Mouse (Mus musculus) limb, embryonic 14.5 days (tissue): ENCODE measurements around the gene Bend4. TPM values are rescaled to one million over a fixed set of nuclear protein-coding genes. Genes with fewer than 3 reads are reported as not detected.

ENCODE experiments used
- ATAC-seq: fragments of 200-750 bp; cut with Nextera tagmentation; 2 replicates; pipeline ENCODE4 v1.8.0; 2017; ENCODE audit warnings: low read depth, moderate number of reproducible peaks, moderate TSS enrichment; ENCODE audit not compliant: low FRiP score
- DNase-seq: peaks from one replicate; pipeline ENCODE4 v3.0.0-alpha.2; 2015; ENCODE audit warnings: low spot score
- H3K27ac ChIP-seq: fragments of 300-500 bp; sonication (generic); replicated peaks from 2 replicates; pipeline ENCODE4 v1.5.1; 2014; ENCODE audit warnings: low read depth, mild to moderate bottlenecking, low read length, moderate library complexity, mixed read lengths
- H3K27me3 ChIP-seq: fragments of 300-500 bp; sonication (generic); 2 replicates; pipeline ENCODE4 v1.6.1; 2014; ENCODE audit warnings: low read length, mixed read lengths; ENCODE audit not compliant: control insufficient read depth, insufficient read depth
- H3K36me3 ChIP-seq: fragments of 300-500 bp; sonication (generic); 2 replicates; pipeline ENCODE4 v1.6.1; 2014; ENCODE audit warnings: mild to moderate bottlenecking, low read length, moderate library complexity, mixed read lengths; ENCODE audit not compliant: control insufficient read depth, insufficient read depth
- H3K4me1 ChIP-seq: fragments of 300-500 bp; sonication (generic); 2 replicates; pipeline ENCODE4 v1.6.1; 2014; ENCODE audit warnings: antibody characterized with exemption, low read length, mixed read lengths; ENCODE audit not compliant: control insufficient read depth, insufficient read depth
- H3K4me2 ChIP-seq: fragments of 300-500 bp; sonication (generic); replicated peaks from 2 replicates; pipeline ENCODE4 v1.6.1; 2014; ENCODE audit warnings: low read depth, mild to moderate bottlenecking, low read length, moderate library complexity; ENCODE audit not compliant: severe bottlenecking
- H3K4me3 ChIP-seq: fragments of 300-500 bp; sonication (generic); replicated peaks from 2 replicates; pipeline ENCODE4 v1.5.1; 2014; ENCODE audit warnings: low read length
- H3K9ac ChIP-seq: fragments of 300-500 bp; sonication (generic); 2 replicates; pipeline ENCODE4 v1.6.1; 2014; ENCODE audit warnings: mild to moderate bottlenecking, low read depth, low read length, moderate library complexity; ENCODE audit not compliant: severe bottlenecking
- H3K9me3 ChIP-seq: fragments of 300-500 bp; sonication (generic); 2 replicates; pipeline ENCODE4 v1.6.1; 2016; ENCODE audit warnings: low read length; ENCODE audit not compliant: control insufficient read depth
- POLR2A ChIP-seq: fragments of 200-500 bp; IDR thresholded peaks from 2 replicates; pipeline ENCODE4 v1.8.0; 2012; ENCODE audit warnings: inconsistent platforms, mild to moderate bottlenecking, moderate library complexity, borderline replicate concordance; ENCODE audit not compliant: insufficient read depth, insufficient read length; ENCODE audit errors: extremely low read depth
- WGBS: fragments of 180-500 bp; shearing (Covaris S2); extraction: QIAGEN DNeasy Blood & Tissue Kit; methylation state at CpG from one replicate; pipeline ENCODE4 v1.1.7; 2014; 5-methylcytosine and 5-hydroxymethylcytosine counted together
- polyA plus RNA-seq, 2 experiments: library from polyadenylated mRNA; depleted of rRNA in 1 of 2; stranded (reverse) in 1 of 2; unstranded in 1 of 2; fragments of >200 nt; fragmentation: Nextera tagmentation in 1 of 2; extraction: Ambion mirVana in 1 of 2; gene quantifications; 2 replicates each; pipeline versions ENCODE4 v1.2.1 to v1.2.3; 2012 to 2014

Bend4 gene
- polyA plus RNA-seq, 2 experiments, result 2.1 to 3.6 TPM

DNA sequence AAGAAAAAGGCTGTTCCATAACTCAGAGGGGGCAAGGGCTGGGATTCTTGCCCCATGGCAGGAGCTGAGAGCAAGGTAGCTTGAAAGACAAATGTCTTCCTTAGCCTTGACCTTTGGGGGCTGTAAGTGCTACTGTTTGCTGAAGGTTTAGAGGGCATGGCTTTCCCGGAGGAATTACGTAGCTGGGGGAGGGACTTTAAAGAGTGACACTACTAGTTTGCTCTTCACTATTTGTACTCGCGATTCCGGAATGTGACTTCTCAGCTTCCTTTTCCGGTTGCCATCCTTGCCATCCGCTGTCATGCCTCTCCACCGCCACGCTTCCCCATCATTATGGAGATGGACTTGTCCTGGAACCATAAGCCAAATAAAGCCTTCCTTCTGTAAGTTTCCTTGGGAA, 35.5 kb upstream of the Bend4 start:
- H3K9me3 ChIP-seq, result no peaks in the 10 kb centered on the region
- no peaks in the 10 kb centered on the region for H3K4me1 ChIP-seq
- no peak for DNase-seq
- 94% methylated on average over 9 of the region's 9 CpGs for WGBS
- no peak overlapping the region for H3K27ac ChIP-seq
- no peak for ATAC-seq
- no peaks in the 10 kb centered on the region for H3K36me3 ChIP-seq
- H3K4me2 ChIP-seq, result no peak overlapping the region
- no peak for TF ChIP-seq POLR2A
- no peaks in the 10 kb centered on the region for H3K27me3 ChIP-seq
- H3K4me3 ChIP-seq, result no peak overlapping the region
- no peak overlapping the region for H3K9ac ChIP-seq

GRCm38 (mm10) chr5:67462331-67462730, 34.2 kb upstream of the Bend4 start:
- no peak for TF ChIP-seq POLR2A
- no peak for DNase-seq
- no peaks in the 10 kb centered on the region for H3K27me3 ChIP-seq
- H3K9ac ChIP-seq, result no peak overlapping the region
- no peaks in the 10 kb centered on the region for H3K36me3 ChIP-seq
- H3K27ac ChIP-seq, result no peak overlapping the region
- 78% methylated on average over 4 of the region's 4 CpGs for WGBS
- H3K9me3 ChIP-seq, result no peaks in the 10 kb centered on the region
- ATAC-seq, result no peak
- H3K4me3 ChIP-seq, result no peak overlapping the region
- no peaks in the 10 kb centered on the region for H3K4me1 ChIP-seq
- no peak overlapping the region for H3K4me2 ChIP-seq

DNA sequence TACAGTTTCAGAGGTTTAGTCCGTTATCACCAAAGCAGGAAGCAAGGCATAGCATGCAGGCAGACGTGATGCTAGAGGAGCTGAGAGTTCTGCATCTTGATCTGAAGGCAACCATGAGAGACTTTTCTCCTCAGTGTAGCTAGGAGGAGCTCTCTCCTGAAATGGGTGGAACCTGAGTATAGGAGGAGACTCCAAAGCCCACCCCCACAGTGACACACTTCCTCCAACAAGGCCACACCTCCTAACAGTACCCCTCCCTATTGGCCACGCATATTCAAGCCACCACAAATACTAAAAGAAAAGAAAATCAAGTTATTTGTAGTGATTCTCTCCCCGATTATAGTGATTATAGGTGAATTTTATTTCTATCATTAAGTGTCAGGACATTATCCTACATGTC, 28.7 kb upstream of the Bend4 start:
- TF ChIP-seq POLR2A, result no peak
- ATAC-seq (no peak), DNase-seq (no peak)
- Histone ChIP-seq H3K4me3 (no peak overlapping the region), H3K9me3 (no peaks in the 10 kb centered on the region), H3K9ac (no peak overlapping the region), H3K27ac (no peak overlapping the region), H3K36me3 (no peaks in the 10 kb centered on the region), H3K4me2 (no peak overlapping the region), H3K4me1 (no peaks in the 10 kb centered on the region), H3K27me3 (no peaks in the 10 kb centered on the region)
- 88% methylated on average over 4 of the region's 4 CpGs for WGBS

DNA sequence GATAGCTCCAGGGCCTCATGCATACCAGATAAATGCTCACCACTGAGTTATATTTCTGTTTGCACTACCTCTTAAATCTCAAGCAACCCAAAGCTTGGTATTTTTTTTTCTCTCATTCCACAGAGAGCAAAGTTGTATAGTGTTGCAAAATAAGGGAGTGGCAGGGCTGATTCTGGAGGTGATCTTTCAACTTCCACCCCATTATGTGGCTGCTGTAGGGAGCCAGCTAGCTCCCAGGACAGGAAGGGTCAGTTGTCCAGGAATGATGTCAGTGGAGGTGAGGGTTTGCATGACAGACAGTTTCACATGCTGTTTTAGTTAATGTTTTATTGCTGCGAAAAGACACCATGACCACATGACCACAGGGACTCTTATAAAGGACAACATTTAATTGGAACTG, 26.2 kb upstream of the Bend4 start:
- no peaks in the 10 kb centered on the region for H3K27me3 ChIP-seq
- H3K9ac ChIP-seq, result no peak overlapping the region
- no peaks in the 10 kb centered on the region for H3K9me3 ChIP-seq
- no peak overlapping the region for H3K4me2 ChIP-seq
- ATAC-seq (no peak), DNase-seq (no peak)
- no peak for TF ChIP-seq POLR2A
- no peak overlapping the region for H3K27ac ChIP-seq
- 88% methylated on average over 1 of the region's 1 CpGs for WGBS
- no peaks in the 10 kb centered on the region for H3K4me1 ChIP-seq
- H3K36me3 ChIP-seq, result no peaks in the 10 kb centered on the region
- H3K4me3 ChIP-seq, result no peak overlapping the region

DNA sequence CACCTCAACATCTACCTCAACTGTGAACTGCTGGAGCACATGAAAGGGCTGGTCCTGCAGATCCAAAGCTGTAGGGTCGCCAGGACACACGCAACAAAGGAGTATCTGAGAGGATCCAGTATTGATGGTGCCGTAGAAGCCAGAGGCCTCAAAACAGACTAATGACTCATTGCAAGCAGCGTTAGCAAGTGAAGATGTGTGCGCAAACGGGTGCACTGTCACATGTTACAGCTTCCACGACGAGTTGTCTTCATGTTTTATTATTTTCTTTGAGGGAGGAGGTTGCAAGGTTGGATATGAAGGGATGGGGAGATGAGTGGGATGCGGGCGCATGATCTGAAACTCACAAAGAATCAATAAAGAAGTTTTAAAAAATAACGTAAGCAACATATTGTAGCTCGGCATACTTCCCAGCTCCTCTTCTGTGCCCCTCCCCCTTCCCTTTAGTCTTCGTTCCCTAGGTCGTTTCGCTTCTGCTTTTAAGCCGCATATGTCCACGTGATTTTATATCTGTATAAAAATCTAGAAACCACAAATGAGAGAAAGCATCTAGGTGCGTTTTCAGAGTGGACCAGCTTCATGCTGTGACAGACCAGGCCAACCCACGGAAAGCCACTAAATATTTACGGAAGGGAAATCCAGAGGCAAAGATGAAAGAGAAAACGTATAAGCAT, 22.0 kb upstream of the Bend4 start:
- no peaks in the 10 kb centered on the region for H3K36me3 ChIP-seq
- H3K9me3 ChIP-seq, result no peaks in the 10 kb centered on the region
- WGBS, result 72% methylated on average over 21 of the region's 21 CpGs
- DNase-seq, result no peak
- 0 out of 2 replicates have a peak, but pooled peaks cover 2% of the 10 kb centered on the region for H3K4me1 ChIP-seq
- ATAC-seq, result no peak
- no peak for TF ChIP-seq POLR2A
- H3K9ac ChIP-seq, result no peak overlapping the region
- no peak overlapping the region for H3K4me3 ChIP-seq
- no peaks in the 10 kb centered on the region for H3K27me3 ChIP-seq
- no peak overlapping the region for H3K27ac ChIP-seq
- H3K4me2 ChIP-seq, result no peak overlapping the region
